Mouse (Mus musculus) stomach, embryonic 15.5 days (tissue): Measurements from ENCODE around the gene Mrps7. TPM values are rescaled to one million over a fixed set of nuclear protein-coding genes. Genes with fewer than 3 reads are reported as not detected.

Source experiments
- ATAC-seq: fragments of 200-750 bp; cut with Nextera tagmentation; 2 replicates; pipeline ENCODE4 v1.8.0; 2017; ENCODE audit warnings: low read depth, moderate number of reproducible peaks, moderate TSS enrichment; ENCODE audit not compliant: insufficient read depth, low FRiP score
- H3K27ac ChIP-seq: fragments of 300-500 bp; sonication (generic); 2 replicates; pipeline ENCODE4 v1.5.1; 2015; ENCODE audit warnings: mild to moderate bottlenecking, inconsistent platforms
- H3K27me3 ChIP-seq: fragments of 300-500 bp; sonication (generic); replicated peaks from 2 replicates; pipeline ENCODE4 v1.6.1; 2015; ENCODE audit warnings: inconsistent platforms
- H3K36me3 ChIP-seq: fragments of 300-500 bp; sonication (generic); 2 replicates; pipeline ENCODE4 v1.6.1; 2015; ENCODE audit warnings: inconsistent platforms
- H3K4me1 ChIP-seq: fragments of 300-500 bp; sonication (generic); 2 replicates; pipeline ENCODE4 v1.6.1; 2015; ENCODE audit warnings: inconsistent platforms
- H3K4me2 ChIP-seq: fragments of 300-500 bp; sonication (generic); 2 replicates; pipeline ENCODE4 v1.6.1; 2015; ENCODE audit warnings: mild to moderate bottlenecking, inconsistent platforms
- H3K4me3 ChIP-seq: fragments of 300-500 bp; sonication (generic); replicated peaks from 2 replicates; pipeline ENCODE4 v1.5.1; 2015; ENCODE audit warnings: inconsistent platforms
- H3K9ac ChIP-seq: fragments of 300-500 bp; sonication (generic); 2 replicates; pipeline ENCODE4 v1.6.1; 2015; ENCODE audit warnings: inconsistent platforms
- H3K9me3 ChIP-seq: fragments of 300-500 bp; sonication (generic); 2 replicates; pipeline ENCODE4 v1.6.1; 2016; ENCODE audit warnings: inconsistent platforms
- WGBS: fragments of 180-500 bp; shearing (Covaris S2); methylation state at CpG from one replicate; pipeline ENCODE4 v1.1.7; 2015; 5-methylcytosine and 5-hydroxymethylcytosine counted together
- polyA plus RNA-seq: library from polyadenylated mRNA; unstranded; fragments of >200 nt; fragmentation: Nextera tagmentation; extraction: Ambion mirVana; gene quantifications from 2 replicates; pipeline ENCODE4 v1.2.1, GENCODE M21; 2015

Gene Mrps7
- polyA plus RNA-seq, 1 experiment from 2014 or later: 81.7 TPM

DNA sequence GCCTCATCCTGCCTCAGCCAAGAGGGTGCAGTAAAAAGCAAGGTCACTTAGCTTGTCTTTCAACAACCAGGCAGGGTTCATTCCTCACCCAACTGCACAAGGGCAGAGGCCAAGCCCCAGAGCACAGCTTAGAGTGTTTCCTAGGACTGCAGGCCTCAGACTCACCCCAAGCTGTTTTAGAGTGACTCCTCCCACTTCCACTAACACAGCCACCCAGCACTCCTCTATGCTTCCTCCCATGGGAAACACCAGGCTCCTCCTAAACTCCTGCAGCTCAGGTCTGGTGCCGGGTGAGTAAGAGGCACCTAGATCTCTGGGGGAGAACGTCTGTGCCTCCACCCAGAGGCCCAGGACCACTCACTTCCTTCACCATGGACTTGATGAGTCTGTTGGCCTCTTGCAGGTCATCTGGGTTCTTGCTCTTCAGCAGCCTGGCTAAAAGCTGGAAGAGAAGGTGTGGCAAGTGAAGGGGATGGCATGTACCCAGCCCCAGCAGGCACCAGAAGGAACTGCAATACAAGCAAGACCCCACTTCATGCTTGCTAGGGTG, 13.1 kb upstream of the Mrps7 start:
- no peak overlapping the region for H3K9ac ChIP-seq
- 81% methylated on average over 2 of the region's 2 CpGs for WGBS

DNA sequence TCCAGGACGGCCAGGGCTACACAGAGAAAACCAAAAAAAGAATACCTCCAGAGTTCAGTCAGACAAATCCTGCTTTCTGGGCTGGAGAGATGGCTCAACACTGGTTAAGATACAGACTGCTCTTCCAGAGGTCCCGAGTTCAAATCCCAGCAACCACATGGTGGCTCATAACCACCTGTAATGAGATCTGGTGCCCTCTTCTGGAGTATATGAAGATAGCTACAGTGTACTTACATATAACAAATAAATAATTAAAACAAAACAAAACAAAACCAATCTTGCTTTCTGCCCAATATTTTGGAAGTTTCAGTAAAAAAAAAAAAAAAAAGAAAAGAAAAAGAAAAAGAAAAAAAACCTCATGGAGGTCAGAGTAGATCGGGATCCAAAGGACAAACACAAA, 8.5 kb upstream of the Mrps7 start:
- no peak for ATAC-seq
- H3K36me3 ChIP-seq: peaks cover 57% of the 10 kb centered on the region

More for the DNA sequence above, 13.1 kb upstream of the Mrps7 start:
- no peak for ATAC-seq
- Histone ChIP-seq H3K27ac (no peak overlapping the region), H3K27me3 (no peaks in the 10 kb centered on the region), H3K36me3 (peaks cover 78% of the 10 kb centered on the region), H3K4me3 (no peak overlapping the region), H3K9me3 (no peaks in the 10 kb centered on the region), H3K4me2 (no peak overlapping the region), H3K4me1 (no peaks in the 10 kb centered on the region)

DNA sequence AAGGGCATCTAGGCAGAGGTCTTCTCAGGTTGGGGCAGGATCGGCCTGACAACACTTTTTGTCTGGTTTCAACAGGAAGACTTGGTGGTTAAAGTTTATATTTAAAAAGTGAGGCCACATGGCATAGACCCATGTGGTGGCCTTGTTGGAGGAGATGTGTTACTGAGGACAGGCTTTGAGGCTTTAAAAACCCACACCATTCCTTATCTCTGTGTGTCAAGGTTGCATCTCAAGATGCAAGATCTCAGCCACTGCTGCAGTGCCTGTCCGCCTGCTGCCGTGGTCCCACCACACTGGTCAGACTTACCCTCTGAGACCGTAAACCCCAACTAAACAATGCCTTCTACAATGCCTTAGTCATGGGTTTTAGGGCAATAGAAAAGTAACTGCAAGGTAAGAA, 5.4 kb upstream of the Mrps7 start:
- WGBS: 92% methylated on average over 4 of the region's 4 CpGs
- no peak for ATAC-seq
- H3K4me2 ChIP-seq: no peak overlapping the region
- no peak overlapping the region for H3K4me3 ChIP-seq
- H3K4me1 ChIP-seq: peaks cover 14% of the 10 kb centered on the region
- no peak overlapping the region for H3K9ac ChIP-seq
- peaks cover 33% of the 10 kb centered on the region for H3K36me3 ChIP-seq
- H3K9me3 ChIP-seq: no peaks in the 10 kb centered on the region
- no peaks in the 10 kb centered on the region for H3K27me3 ChIP-seq
- H3K27ac ChIP-seq: no peak overlapping the region

More for the DNA sequence above, 8.5 kb upstream of the Mrps7 start:
- H3K27me3 ChIP-seq: no peaks in the 10 kb centered on the region
- WGBS: 93% methylated on average over 3 of the region's 3 CpGs
- no peak overlapping the region for H3K4me2 ChIP-seq
- H3K4me3 ChIP-seq: no peak overlapping the region
- H3K4me1 ChIP-seq: no peaks in the 10 kb centered on the region
- no peak overlapping the region for H3K9ac ChIP-seq
- H3K27ac ChIP-seq: no peak overlapping the region
- H3K9me3 ChIP-seq: no peaks in the 10 kb centered on the region

DNA sequence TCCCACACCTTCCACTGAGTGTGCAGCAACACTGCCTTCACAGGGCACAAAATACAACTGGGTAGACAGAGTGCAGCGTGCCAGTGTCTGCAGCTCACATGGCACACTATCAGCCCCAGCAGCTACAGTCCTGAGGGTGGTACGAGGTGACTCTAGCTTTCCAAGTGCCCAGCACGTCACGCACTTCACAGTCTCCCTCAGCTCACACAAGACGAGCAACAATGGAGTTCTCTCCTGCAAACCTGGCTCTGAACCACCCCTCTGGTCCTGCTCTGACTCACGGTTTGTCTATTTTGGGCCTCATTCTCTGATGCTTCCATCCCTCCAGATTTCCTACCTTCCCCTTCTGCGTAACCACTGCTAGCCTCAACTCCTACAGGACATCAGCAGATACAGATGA, 4.0 kb upstream of the Mrps7 start:
- no peaks in the 10 kb centered on the region for H3K27me3 ChIP-seq
- H3K36me3 ChIP-seq: peaks cover 20% of the 10 kb centered on the region
- no peak overlapping the region for H3K9ac ChIP-seq
- H3K4me2 ChIP-seq: no peak overlapping the region
- peaks cover 16% of the 10 kb centered on the region for H3K4me1 ChIP-seq
- H3K4me3 ChIP-seq: no peak overlapping the region
- 90% methylated on average over 7 of the region's 7 CpGs for whole genome bisulfite sequencing
- no peak overlapping the region for H3K27ac ChIP-seq
- no peaks in the 10 kb centered on the region for H3K9me3 ChIP-seq
- no peak for ATAC-seq

DNA sequence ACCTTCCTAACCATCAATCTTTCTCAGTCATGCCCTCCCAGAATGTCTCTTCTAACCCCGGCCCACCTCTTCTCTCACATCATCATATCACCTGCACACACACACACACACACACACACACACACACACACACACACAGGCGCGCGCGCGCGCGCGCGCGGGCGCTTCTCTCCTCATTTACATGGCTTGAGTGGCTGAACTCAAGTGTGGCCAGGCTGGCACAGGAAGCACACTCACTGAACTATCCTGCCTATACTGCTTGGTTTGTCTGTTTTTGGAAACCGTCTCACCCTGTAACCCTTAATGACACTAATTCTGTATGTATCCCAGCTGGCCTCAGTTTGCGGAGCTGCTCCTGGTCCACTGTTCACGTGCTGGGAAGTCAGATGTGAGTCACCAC, 3.0 kb upstream of the Mrps7 start:
- H3K27ac ChIP-seq: no peak overlapping the region
- no peak overlapping the region for H3K9ac ChIP-seq
- no peaks in the 10 kb centered on the region for H3K9me3 ChIP-seq
- H3K27me3 ChIP-seq: no peaks in the 10 kb centered on the region
- ATAC-seq: no peak
- 91% methylated on average over 15 of the region's 15 CpGs for WGBS
- H3K4me3 ChIP-seq: no peak overlapping the region
- H3K4me2 ChIP-seq: no peak overlapping the region
- peaks cover 26% of the 10 kb centered on the region for H3K4me1 ChIP-seq
- peaks cover 16% of the 10 kb centered on the region; the same call in 1 of the 2 replicates for H3K36me3 ChIP-seq

DNA sequence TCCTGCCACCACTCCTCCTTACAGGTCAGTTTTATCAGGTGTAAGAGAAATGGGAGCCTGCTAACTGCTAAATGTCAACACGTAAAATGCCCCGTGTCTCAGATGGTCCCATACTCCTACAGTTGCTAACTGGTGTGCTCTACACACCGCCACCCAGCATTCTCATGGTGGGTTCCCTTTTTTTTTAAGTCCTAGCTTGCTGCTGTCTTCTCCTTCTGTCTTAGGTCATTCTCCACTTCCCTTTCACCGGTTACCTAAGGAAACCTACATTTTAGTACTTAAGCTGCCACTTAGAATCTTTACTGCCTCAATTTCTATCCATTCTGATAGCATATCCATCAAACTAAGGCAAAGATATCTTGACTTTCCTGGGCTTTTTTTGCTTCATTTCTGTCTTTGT, 2.6 kb upstream of the Mrps7 start:
- Histone ChIP-seq H3K4me3 (no peak overlapping the region), H3K9me3 (no peaks in the 10 kb centered on the region), H3K36me3 (peaks cover 18% of the 10 kb centered on the region; the same call in 1 of the 2 replicates), H3K9ac (no peak overlapping the region), H3K4me1 (peaks cover 28% of the 10 kb centered on the region), H3K4me2 (no peak overlapping the region), H3K27ac (no peak overlapping the region), H3K27me3 (no peaks in the 10 kb centered on the region)
- WGBS: 82% methylated on average over 4 of the region's 4 CpGs
- no peak for ATAC-seq

DNA sequence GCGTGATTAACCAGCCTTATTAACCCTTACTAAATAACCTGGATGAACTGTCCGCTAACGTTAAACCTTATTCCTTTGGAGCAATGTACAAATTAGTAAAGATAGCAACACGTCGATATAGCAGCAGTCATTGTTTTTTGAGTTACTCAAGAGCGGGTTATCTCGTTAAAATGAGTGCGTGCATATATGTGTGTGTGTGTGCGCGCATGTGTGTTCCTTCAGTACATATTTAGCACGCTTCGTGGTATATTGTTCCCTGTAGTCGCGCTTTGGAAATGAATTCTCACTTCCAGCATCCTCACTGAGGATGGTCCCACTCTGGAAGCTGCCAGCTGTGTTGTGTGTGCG, 623 bp upstream of the Mrps7 start:
- Histone ChIP-seq H3K36me3 (peaks cover 27% of the 10 kb centered on the region; the same call in 1 of the 2 replicates), H3K4me3 (peak overlapping the region; percentile 91), H3K4me1 (peaks cover 28% of the 10 kb centered on the region), H3K27me3 (no peaks in the 10 kb centered on the region), H3K9me3 (no peaks in the 10 kb centered on the region), H3K27ac (peak overlapping the region; percentile 95), H3K4me2 (peak overlapping the region; percentile 66), H3K9ac (peak overlapping the region; percentile 96)
- WGBS: 3% methylated on average over 15 of the region's 15 CpGs
- no peak for ATAC-seq

DNA sequence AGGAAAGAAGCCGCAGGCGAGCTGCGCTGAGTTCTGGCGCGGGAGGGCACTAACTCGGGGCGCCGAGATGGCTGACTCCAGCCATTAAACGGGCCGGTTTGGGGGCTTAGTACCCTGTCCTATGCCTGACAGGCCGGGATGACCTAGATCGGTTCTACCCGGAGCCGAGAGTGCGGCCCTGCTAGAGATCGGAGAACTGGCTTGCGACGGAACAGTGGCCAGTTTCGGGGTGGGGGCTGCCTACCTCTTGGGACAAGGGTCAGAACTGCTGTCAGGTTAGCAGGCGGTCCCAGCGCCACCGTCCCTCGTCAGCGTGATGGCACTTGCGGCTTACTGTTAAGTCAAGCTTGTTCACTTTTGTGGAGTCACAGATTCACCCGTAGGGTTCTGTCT, 575 bp downstream of the Mrps7 start:
- Histone ChIP-seq H3K27me3 (no peaks in the 10 kb centered on the region), H3K36me3 (peaks cover 32% of the 10 kb centered on the region), H3K4me1 (peaks cover 28% of the 10 kb centered on the region), H3K4me2 (peak overlapping the region; percentile 89), H3K4me3 (peak overlapping the region; percentile 91), H3K9me3 (no peaks in the 10 kb centered on the region), H3K27ac (peak overlapping the region; percentile 95), H3K9ac (peak overlapping the region; percentile 96)
- peak; percentile 31 for ATAC-seq
- WGBS: under 1% methylated on average over 26 of the region's 26 CpGs

DNA sequence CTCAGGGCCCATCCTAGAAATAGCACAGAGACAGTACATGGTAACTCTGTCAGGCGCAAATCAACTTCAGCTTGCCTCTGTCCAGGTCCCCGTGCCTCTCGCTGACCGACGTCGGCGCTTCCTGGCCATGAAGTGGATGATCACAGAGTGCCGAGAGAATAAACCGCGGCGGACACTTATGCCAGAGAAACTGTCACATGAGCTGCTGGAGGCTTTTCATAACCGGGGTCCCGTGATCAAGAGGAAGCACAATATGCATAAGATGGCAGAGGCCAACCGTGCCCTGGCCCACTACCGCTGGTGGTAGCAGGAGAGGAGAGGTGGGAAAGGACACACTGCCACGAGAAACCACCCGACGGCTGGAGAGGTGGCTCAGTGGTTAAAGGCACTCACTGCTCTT, 3.0 kb downstream of the Mrps7 start:
- Histone ChIP-seq H3K27ac (no peak overlapping the region), H3K4me2 (no peak overlapping the region), H3K9ac (no peak overlapping the region), H3K36me3 (peaks cover 32% of the 10 kb centered on the region), H3K4me1 (peaks cover 27% of the 10 kb centered on the region), H3K4me3 (no peak overlapping the region), H3K9me3 (no peaks in the 10 kb centered on the region), H3K27me3 (no peaks in the 10 kb centered on the region)
- no peak for ATAC-seq
- 93% methylated on average over 18 of the region's 18 CpGs for WGBS

DNA sequence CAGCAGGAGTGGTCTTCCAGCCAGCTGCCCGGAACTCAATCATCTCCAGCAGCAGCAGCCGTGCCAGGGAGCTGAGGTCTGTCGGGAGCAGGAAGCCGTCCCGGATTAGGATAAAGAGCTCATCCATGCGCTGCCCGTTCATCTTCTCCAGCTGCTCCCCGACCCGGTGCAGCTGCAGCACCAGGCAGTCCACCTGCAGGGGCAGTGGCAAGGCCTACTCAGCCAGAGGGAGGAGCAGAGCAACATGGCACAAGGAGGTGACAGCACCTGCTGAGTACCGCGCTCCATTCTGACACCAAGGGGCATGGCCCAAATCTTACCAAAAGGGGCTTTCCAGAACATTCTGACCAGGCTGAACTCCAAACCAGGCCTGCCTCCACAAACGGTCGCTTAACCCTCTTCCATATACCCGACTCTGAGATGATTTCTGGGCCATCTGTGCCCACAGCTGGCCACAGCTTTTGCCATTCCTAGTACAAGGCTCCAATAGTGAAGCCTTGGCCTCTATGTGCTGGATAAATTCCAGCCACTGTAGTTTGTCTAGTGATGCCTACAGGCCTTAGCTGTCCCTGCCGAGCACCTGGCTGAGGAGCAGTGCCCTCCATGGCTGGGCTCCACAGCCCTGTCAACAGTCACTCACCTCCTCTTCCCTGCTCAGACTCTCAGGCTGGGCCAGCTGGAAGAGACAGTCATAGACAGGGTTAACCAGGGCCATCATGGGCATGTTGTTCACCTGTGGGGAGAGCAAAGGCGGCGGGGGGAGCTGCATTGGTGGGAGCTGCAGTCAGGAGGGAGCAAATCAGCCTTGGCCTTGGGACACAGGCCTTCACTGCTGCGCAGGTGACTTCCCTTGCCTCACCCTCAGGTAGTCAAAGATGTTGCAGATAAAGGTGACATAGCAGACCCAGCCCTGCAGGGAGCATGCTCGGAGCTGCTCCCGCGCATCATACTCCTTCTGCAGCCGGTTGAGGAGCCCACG, 5.0 kb downstream of the Mrps7 start:
- Histone ChIP-seq H3K4me2 (no peak overlapping the region), H3K4me3 (no peak overlapping the region), H3K27ac (no peak overlapping the region), H3K9me3 (no peaks in the 10 kb centered on the region), H3K9ac (no peak overlapping the region), H3K27me3 (no peaks in the 10 kb centered on the region), H3K36me3 (peaks cover 32% of the 10 kb centered on the region), H3K4me1 (peaks cover 27% of the 10 kb centered on the region; the same call in 1 of the 2 replicates)
- 76% methylated on average over 23 of the region's 23 CpGs for WGBS
- ATAC-seq: no peak

DNA sequence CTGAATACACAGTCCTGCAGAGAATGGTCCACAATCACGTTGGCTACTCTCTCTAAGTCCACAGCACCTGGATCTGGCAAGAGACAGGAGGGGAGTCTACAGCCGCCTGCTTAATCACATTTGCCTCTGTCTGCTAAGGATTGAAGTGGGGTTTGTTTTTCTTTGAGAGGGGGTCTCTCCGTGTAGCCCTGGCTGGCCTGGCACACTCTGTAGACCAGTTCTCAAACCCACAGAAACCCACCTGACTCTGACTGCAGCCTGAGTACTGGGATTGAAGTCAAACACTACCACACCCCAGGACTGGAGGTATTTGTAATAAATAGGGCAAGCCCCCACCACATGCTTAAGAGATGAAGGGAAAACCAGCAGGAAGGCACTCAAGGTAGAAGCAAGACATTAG, 5.9 kb downstream of the Mrps7 start:
- Histone ChIP-seq H3K4me1 (peaks cover 26% of the 10 kb centered on the region; the same call in 1 of the 2 replicates), H3K27ac (no peak overlapping the region), H3K9ac (no peak overlapping the region), H3K9me3 (no peaks in the 10 kb centered on the region), H3K4me2 (no peak overlapping the region), H3K27me3 (no peaks in the 10 kb centered on the region), H3K36me3 (peaks cover 32% of the 10 kb centered on the region), H3K4me3 (no peak overlapping the region)
- 59% methylated on average over 3 of the region's 3 CpGs for WGBS
- no peak for ATAC-seq

DNA sequence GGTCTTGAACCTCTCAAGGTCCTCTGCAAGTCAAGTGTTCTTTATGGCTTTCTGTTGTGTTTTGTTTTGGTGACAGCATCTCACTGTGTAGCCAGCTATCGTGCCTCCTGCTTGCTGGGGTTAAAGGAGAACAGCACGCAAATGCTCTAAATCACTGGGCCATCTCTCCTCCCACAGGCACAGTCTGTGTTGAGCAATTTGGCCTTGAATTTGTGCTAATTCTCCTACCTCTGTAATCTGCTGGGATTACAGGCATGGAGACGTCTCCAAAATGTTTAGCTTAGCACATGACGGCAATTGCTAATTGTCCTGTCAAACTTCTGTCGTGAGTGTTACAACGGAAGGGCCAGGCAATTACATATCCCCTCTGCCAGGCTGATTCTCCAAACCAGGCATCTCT, 7.4 kb downstream of the Mrps7 start:
- Histone ChIP-seq H3K27ac (no peak overlapping the region), H3K9ac (no peak overlapping the region), H3K36me3 (peaks cover 26% of the 10 kb centered on the region), H3K4me2 (no peak overlapping the region), H3K4me1 (peaks cover 19% of the 10 kb centered on the region; the same call in 1 of the 2 replicates), H3K9me3 (no peaks in the 10 kb centered on the region), H3K4me3 (0 out of 2 replicates have a peak overlapping the region, but pooled peaks have one; percentile 79), H3K27me3 (no peaks in the 10 kb centered on the region)
- WGBS: 67% methylated on average over 6 of the region's 6 CpGs
- no peak for ATAC-seq
